Mouse (Mus musculus): ENCODE data around the gene Ikzf1. TPM values are rescaled to one million over a fixed set of nuclear protein-coding genes. Genes with fewer than 3 reads are reported as not detected.
A peak's percentile ranks its signal among the peaks of the same experiment; 100 is the strongest.

Ikzf1 gene
- total RNA-seq, 1 experiment, result 0.49 TPM

GRCm38 (mm10) chr11:11678972-11679371, 5.8 kb upstream of the Ikzf1 start:
- H3K4me3 ChIP-seq (ENCODE audit: insufficient read depth in 1 of 2, low read depth in 1 of 2, low read length in 2 of 2, poor library complexity in 1 of 2, severe bottlenecking in 1 of 2), result no peak overlapping the region
- H3K9ac ChIP-seq (ENCODE audit: insufficient read depth, low read depth, low read length, poor library complexity, severe bottlenecking), result no peak overlapping the region
- in situ Hi-C loops (cut with MboI; ENCODE audit: low sequenced_read_pairs in 2 of 2, unreplicated experiment in 2 of 2), result no loop called here
- H3K9me3 ChIP-seq (ENCODE audit: control insufficient read depth, insufficient read depth, low read depth, low read length), result no peaks in the 10 kb centered on the region
- no peaks in the 10 kb centered on the region for H3K36me3 ChIP-seq (ENCODE audit: control insufficient read depth, insufficient read depth, low read length, poor library complexity, severe bottlenecking)
- TF ChIP-seq CHD2 (IDR thresholded peaks at IDR 0.05; ENCODE audit: low read depth, low read length) (no peak), ZC3H11A (IDR thresholded peaks at IDR 0.05; ENCODE audit: borderline replicate concordance, low read depth, low read length) (no peak), MAFK (IDR thresholded peaks at IDR 0.05; ENCODE audit: insufficient read depth, low read depth, low read length) (no peak)
- H3K4me1 ChIP-seq (ENCODE audit: control insufficient read depth in 2 of 2, insufficient read depth in 2 of 2, low read length in 2 of 2, poor library complexity in 1 of 2), result no peaks in the 10 kb centered on the region
- no peak overlapping the region for H3K27ac ChIP-seq (ENCODE audit: insufficient read depth, low read depth, low read length, poor library complexity, severe bottlenecking)
- DNase-seq (ENCODE audit: low read depth, low spot score), result no peak

GRCm38 (mm10) chr11:11684056-11684929, 510 bp upstream of the Ikzf1 start:
- no peak for TF ChIP-seq ZNF384 (IDR thresholded peaks at IDR 0.05; ENCODE audit: low read depth, low read length)
- TF ChIP-seq CHD2 (IDR thresholded peaks at IDR 0.05; ENCODE audit: low read depth, low read length), result no peak
- TF ChIP-seq MAFK (IDR thresholded peaks at IDR 0.05; ENCODE audit: insufficient read depth, low read depth, low read length), result no peak
- TF ChIP-seq ZC3H11A (IDR thresholded peaks at IDR 0.05; ENCODE audit: borderline replicate concordance, low read depth, low read length), result no peak
- no peak for TF ChIP-seq HCFC1 (IDR thresholded peaks at IDR 0.05; ENCODE audit: borderline replicate concordance, insufficient read depth, low read length)
- Histone ChIP-seq H3K9me3 (ENCODE audit: control insufficient read depth, insufficient read depth, low read depth, low read length) (no peaks in the 10 kb centered on the region), H3K9ac (ENCODE audit: insufficient read depth, low read depth, low read length, poor library complexity, severe bottlenecking) (no peak overlapping the region), H3K4me1 (ENCODE audit: control insufficient read depth in 2 of 2, insufficient read depth in 2 of 2, low read length in 2 of 2, poor library complexity in 1 of 2) (no peaks in the 10 kb centered on the region; a peak in 1 of 4 replicates), H3K36me3 (ENCODE audit: control insufficient read depth, insufficient read depth, low read length, poor library complexity, severe bottlenecking) (no peaks in the 10 kb centered on the region), H3K4me3 (ENCODE audit: insufficient read depth in 1 of 2, low read depth in 1 of 2, low read length in 2 of 2, poor library complexity in 1 of 2, severe bottlenecking in 1 of 2) (peak overlapping the region in 1 of 2 experiments; percentile 73; a peak in 3 of 4 replicates), H3K27ac (ENCODE audit: insufficient read depth, low read depth, low read length, poor library complexity, severe bottlenecking) (no peak overlapping the region)
- DNase-seq (ENCODE audit: low read depth, low spot score), result no peak
- in situ Hi-C loops (cut with MboI; ENCODE audit: low sequenced_read_pairs in 2 of 2, unreplicated experiment in 2 of 2), result no loop called here

GRCm38 (mm10) chr11:11685853-11686395, 1.1 kb downstream of the Ikzf1 start:
- in situ Hi-C loops (cut with MboI; ENCODE audit: low sequenced_read_pairs in 2 of 2, unreplicated experiment in 2 of 2), result no loop called here
- H3K27ac ChIP-seq (ENCODE audit: insufficient read depth, low read depth, low read length, poor library complexity, severe bottlenecking), result no peak overlapping the region

GRCm38 (mm10) chr11:11686569-11687051, 1.8 kb downstream of the Ikzf1 start:
- Histone ChIP-seq H3K4me3 (ENCODE audit: insufficient read depth in 1 of 2, low read depth in 1 of 2, low read length in 2 of 2, poor library complexity in 1 of 2, severe bottlenecking in 1 of 2) (peak overlapping the region; percentile 49 to 76), H3K4me1 (ENCODE audit: control insufficient read depth in 2 of 2, insufficient read depth in 2 of 2, low read length in 2 of 2, poor library complexity in 1 of 2) (no peaks in the 10 kb centered on the region; a peak in 1 of 4 replicates), H3K9ac (ENCODE audit: insufficient read depth, low read depth, low read length, poor library complexity, severe bottlenecking) (no peak overlapping the region), H3K36me3 (ENCODE audit: control insufficient read depth, insufficient read depth, low read length, poor library complexity, severe bottlenecking) (no peaks in the 10 kb centered on the region), H3K9me3 (ENCODE audit: control insufficient read depth, insufficient read depth, low read depth, low read length) (no peaks in the 10 kb centered on the region), H3K27ac (ENCODE audit: insufficient read depth, low read depth, low read length, poor library complexity, severe bottlenecking) (no peak overlapping the region)
- DNase-seq (ENCODE audit: low read depth, low spot score), result peak; percentile 7
- TF ChIP-seq MAFK (IDR thresholded peaks at IDR 0.05; ENCODE audit: insufficient read depth, low read depth, low read length), result no peak
- TF ChIP-seq HCFC1 (IDR thresholded peaks at IDR 0.05; ENCODE audit: borderline replicate concordance, insufficient read depth, low read length), result no peak
- no peak for TF ChIP-seq CHD2 (IDR thresholded peaks at IDR 0.05; ENCODE audit: low read depth, low read length)
- no peak for TF ChIP-seq ZNF384 (IDR thresholded peaks at IDR 0.05; ENCODE audit: low read depth, low read length)
- TF ChIP-seq ZC3H11A (IDR thresholded peaks at IDR 0.05; ENCODE audit: borderline replicate concordance, low read depth, low read length), result no peak
- in situ Hi-C loops (cut with MboI; ENCODE audit: low sequenced_read_pairs in 2 of 2, unreplicated experiment in 2 of 2), result no loop called here

More at GRCm38 (mm10) chr11:11685853-11686395, 1.1 kb downstream of the Ikzf1 start:
- DNase-seq (ENCODE audit: low read depth, low spot score), result peak; percentile 39
- Histone ChIP-seq H3K9me3 (ENCODE audit: control insufficient read depth, insufficient read depth, low read depth, low read length) (no peaks in the 10 kb centered on the region), H3K4me3 (ENCODE audit: insufficient read depth in 1 of 2, low read depth in 1 of 2, low read length in 2 of 2, poor library complexity in 1 of 2, severe bottlenecking in 1 of 2) (peak overlapping the region; percentile 49 to 76), H3K9ac (ENCODE audit: insufficient read depth, low read depth, low read length, poor library complexity, severe bottlenecking) (peak overlapping the region; percentile 65), H3K36me3 (ENCODE audit: control insufficient read depth, insufficient read depth, low read length, poor library complexity, severe bottlenecking) (no peaks in the 10 kb centered on the region), H3K4me1 (ENCODE audit: control insufficient read depth in 2 of 2, insufficient read depth in 2 of 2, low read length in 2 of 2, poor library complexity in 1 of 2) (no peaks in the 10 kb centered on the region; a peak in 1 of 4 replicates)
- TF ChIP-seq HCFC1 (IDR thresholded peaks at IDR 0.05; ENCODE audit: borderline replicate concordance, insufficient read depth, low read length) (no peak), ZC3H11A (IDR thresholded peaks at IDR 0.05; ENCODE audit: borderline replicate concordance, low read depth, low read length) (no peak), ZNF384 (IDR thresholded peaks at IDR 0.05; ENCODE audit: low read depth, low read length) (no peak), MAFK (IDR thresholded peaks at IDR 0.05; ENCODE audit: insufficient read depth, low read depth, low read length) (no peak), CHD2 (IDR thresholded peaks at IDR 0.05; ENCODE audit: low read depth, low read length) (no peak)

Data from ES-E14 (cell line).